Mouse (Mus musculus) T-helper 2 cell (primary cell): ENCODE data around the gene Dytn.

Experiments
- in situ Hi-C: fragments of 300-600 bp; cut with MboI, MseI; formaldehyde crosslinking; loops from one replicate; pipeline ENCODE4 v1.15.1; 2025; ENCODE audit warnings: high pct_unique_total_duplicates

Dytn gene

GRCm38 (mm10) chr1:63579153-63579552, 107.6 kb downstream of the Dytn start:
- in situ Hi-C loops, result no loop called here

DNA sequence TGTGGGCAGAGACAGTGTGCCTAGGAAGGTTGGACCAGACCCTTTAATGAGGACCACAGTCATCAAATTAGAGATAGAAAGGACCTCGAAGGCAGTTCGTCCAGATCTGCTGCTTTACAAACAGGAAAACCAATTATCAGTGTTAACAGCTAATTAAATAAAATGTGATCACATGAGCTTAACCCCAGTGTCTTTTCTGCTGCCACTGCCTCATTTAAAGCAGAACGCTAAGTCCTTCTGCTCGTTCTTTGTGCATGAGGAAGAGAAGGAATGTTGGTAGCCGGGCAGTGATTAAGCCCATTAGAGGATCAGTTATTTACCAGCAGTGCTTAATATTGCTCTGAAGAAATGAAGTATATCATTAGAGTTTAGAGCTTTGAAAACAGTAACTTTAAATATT, 109.9 kb downstream of the Dytn start:
- in situ Hi-C loops, result no loop called here

GRCm38 (mm10) chr1:63573864-63574611, 112.7 kb downstream of the Dytn start:
- in situ Hi-C loops, result no loop called here

GRCm38 (mm10) chr1:63573432-63573831, 113.3 kb downstream of the Dytn start:
- in situ Hi-C loops, result no loop called here
